Mouse (Mus musculus): Measurements from ENCODE around the gene Abca2. TPM values are rescaled to one million over a fixed set of nuclear protein-coding genes. Genes with fewer than 3 reads are reported as not detected.

Gene Abca2
- total RNA-seq (2023), result 10 to 100 TPM; 48.1 to 52.4 TPM

DNA sequence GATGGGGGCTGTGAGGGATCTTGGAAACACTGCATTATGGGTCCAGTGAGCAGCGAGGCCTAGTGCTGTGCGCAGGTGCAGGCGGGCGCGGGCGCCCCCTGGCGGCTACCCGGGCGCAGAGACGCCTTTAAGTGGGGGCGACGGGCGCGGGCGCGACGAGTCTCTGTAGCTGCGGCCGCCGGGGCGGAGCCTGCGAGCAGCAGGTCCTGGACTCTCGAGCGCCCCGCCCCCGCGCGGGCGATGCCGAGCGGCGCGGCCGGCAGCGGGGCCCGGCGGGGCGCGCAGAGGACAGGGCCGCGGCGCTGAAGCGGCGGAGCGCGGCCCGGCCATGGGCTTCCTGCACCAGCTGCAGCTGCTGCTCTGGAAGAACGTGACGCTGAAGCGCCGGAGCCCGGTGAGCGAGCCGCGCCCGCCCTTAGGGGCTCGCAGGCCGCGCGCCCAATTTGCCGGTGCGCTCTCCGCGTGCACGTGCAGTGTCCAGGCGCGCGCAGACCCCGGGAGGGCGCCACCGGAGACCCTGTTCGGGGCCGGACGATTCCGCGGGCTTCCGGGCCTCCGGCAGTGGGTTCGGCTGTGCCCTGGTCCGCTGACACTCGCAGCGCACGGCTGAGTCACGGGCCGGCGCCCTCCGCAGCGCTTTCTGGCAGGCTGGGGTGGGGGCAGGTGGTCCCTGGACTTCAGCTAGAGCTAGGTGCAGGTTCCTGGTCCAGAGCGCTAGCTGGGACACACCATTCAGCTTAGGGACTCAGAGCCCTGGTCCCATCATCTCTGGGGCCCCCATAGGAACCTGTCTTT is at the start of gene Abca2:
Abca2 (plus strand) TSS at position 262 of the 795 bp plus-strand sequence.

GRCm38 (mm10) chr2:25395721-25396596 is 32.5 kb upstream of the Abca2 start, which contains the start of gene Entpd2:
Gene Entpd2, plus strand, starts transcription at chr2:25395874.

GRCm38 (mm10) chr2:25399051-25399450 is 29.5 kb upstream of the Abca2 start, which contains the start of gene Npdc1:
Gene Npdc1, plus strand, starts transcription at chr2:25399351.

GRCm38 (mm10) chr2:25422587-25423410 is 5.7 kb upstream of the Abca2 start, which contains the start of gene Fut7:
Gene Fut7, plus strand, starts transcription at chr2:25423267.

GRCm38 (mm10) chr2:25456205-25456953 is 27.9 kb downstream of the Abca2 start, which contains the start of gene Clic3:
Gene Clic3, plus strand, starts transcription at chr2:25456838.

DNA sequence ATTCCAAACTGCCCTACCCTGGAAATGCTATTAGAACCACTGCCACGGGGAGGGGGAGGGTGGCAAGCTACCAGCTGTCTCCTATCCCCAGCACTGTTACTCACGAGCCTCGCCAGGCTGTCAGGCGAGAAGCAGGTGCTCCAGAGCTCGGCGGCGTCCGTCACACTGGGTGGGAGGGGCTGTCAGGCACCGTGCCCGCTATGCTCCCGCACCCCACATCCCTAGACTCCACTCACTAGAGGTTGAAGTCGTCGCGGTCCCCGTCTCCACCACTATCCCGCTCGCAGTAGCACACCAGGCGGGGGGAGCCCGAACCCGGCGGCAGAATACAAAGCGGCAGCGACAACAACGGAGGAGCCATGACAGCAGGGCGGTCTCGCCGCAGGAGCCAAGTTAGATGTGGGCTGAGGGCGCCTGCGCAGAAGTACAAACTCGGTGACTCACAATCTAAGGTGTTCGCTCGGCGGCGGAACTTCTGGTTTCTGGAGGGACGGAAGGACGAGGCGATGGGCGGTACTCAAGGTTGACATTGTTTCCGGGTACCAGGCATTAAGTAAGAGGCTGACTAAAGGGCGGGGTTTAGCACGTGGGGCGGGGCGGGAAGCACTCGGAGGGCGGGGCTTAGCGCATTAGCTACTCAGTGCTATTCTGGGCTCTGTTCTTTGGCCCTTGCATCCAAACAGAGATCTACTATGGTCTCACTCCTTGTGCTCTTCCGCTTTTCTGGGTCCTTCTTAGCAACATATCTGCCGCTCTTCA is 32.2 kb downstream of the Abca2 start, which contains the start of gene Paxx:
Paxx (minus strand) TSS at position 544 of the 759 bp plus-strand sequence.

GRCm38 (mm10) chr2:25469969-25470368 is 41.5 kb downstream of the Abca2 start, which contains the start of gene Ptgds:
Gene Ptgds, minus strand, starts transcription at chr2:25470046.

GRCm38 (mm10) chr2:25493476-25493961 is 65.0 kb downstream of the Abca2 start, which contains the start of gene Lcn12:
Gene Lcn12, minus strand, starts transcription at chr2:25493911.

Other genes starting within 250 kb of the Abca2 start
- 1 to 10 TPM; 3.7 to 4.2 TPM for gene Nrarp, start 247.9 kb upstream of the Abca2 start, total RNA-seq (2023)
- gene Tor4a, start 231.8 kb upstream of the Abca2 start, total RNA-seq (2023), result 10 to 100 TPM; 36.4 to 59.0 TPM
- 10 to 100 TPM; 96.3 to 98.1 TPM for gene Nelfb, start 217.2 kb upstream of the Abca2 start, total RNA-seq (2023)
- not detected for gene Stpg3, start 214.1 kb upstream of the Abca2 start, total RNA-seq (2023)
- under 1 TPM in 1 of 2 experiments, not detected in 1; 0.50 TPM for gene Fam166a, start 210.0 kb upstream of the Abca2 start, total RNA-seq (2023)
- 100 to 1,000 TPM; 117 to 128 TPM for gene Tubb4b, start 204.0 kb upstream of the Abca2 start, total RNA-seq (2023)
- gene Slc34a3, start 194.3 kb upstream of the Abca2 start, total RNA-seq (2023), result not detected
- gene Rnf224, start 191.9 kb upstream of the Abca2 start, total RNA-seq (2023), result not detected
- not detected for gene Rnf208, start 186.4 kb upstream of the Abca2 start, total RNA-seq (2023)
- gene Cysrt1, start 186.3 kb upstream of the Abca2 start, total RNA-seq (2023), result not detected
- 10 to 100 TPM; 10.7 to 11.9 TPM for gene AL732309.1, start 181.8 kb upstream of the Abca2 start, total RNA-seq (2023)
- 10 to 100 TPM; 20.1 to 25.4 TPM for gene Tmem203, start 173.3 kb upstream of the Abca2 start, total RNA-seq (2023)
- gene Tprn, start 166.1 kb upstream of the Abca2 start, total RNA-seq (2023), result 10 to 100 TPM; 15.5 to 20.0 TPM
- gene Ssna1, start 156.3 kb upstream of the Abca2 start, total RNA-seq (2023), result 10 to 100 TPM; 43.7 to 44.2 TPM
- gene Anapc2, start 156.2 kb upstream of the Abca2 start, total RNA-seq (2023), result 100 to 1,000 TPM; 114 to 127 TPM
- gene Tmem210, start 140.6 kb upstream of the Abca2 start, total RNA-seq (2023), result not detected
- gene Lrrc26, start 138.8 kb upstream of the Abca2 start, total RNA-seq (2023), result not detected
- not detected for gene Grin1, start 109.5 kb upstream of the Abca2 start, total RNA-seq (2023)
- 10 to 100 TPM; 49.9 to 52.4 TPM for gene Man1b1, start 96.4 kb upstream of the Abca2 start, total RNA-seq (2023)
- 10 to 100 TPM; 36.0 to 36.9 TPM for gene Dpp7, start 72.3 kb upstream of the Abca2 start, total RNA-seq (2023)
- 10 to 100 TPM; 25.0 to 27.0 TPM for gene Uap1l1, start 63.0 kb upstream of the Abca2 start, total RNA-seq (2023)
- gene Sapcd2, start 56.4 kb upstream of the Abca2 start, total RNA-seq (2023), result 1 to 10 TPM in 1 of 2 experiments, under 1 TPM in 1; 0.44 to 1.0 TPM
- not detected for gene Entpd2, start 32.8 kb upstream of the Abca2 start, total RNA-seq (2023)
- not detected for gene Npdc1, start 29.4 kb upstream of the Abca2 start, total RNA-seq (2023)
- gene Fut7, start 5.4 kb upstream of the Abca2 start, total RNA-seq (2023), result not detected
- gene Clic3, start 28.1 kb downstream of the Abca2 start, total RNA-seq (2023), result not detected
- gene Paxx, start 32.4 kb downstream of the Abca2 start, total RNA-seq (2023), result 10 to 100 TPM; 90.9 to 100.0 TPM
- gene Ptgds, start 41.3 kb downstream of the Abca2 start, total RNA-seq (2023), result not detected
- gene Lcn12, start 65.2 kb downstream of the Abca2 start, total RNA-seq (2023), result not detected
- 10 to 100 TPM; 72.0 to 74.1 TPM for gene Fbxw5, start 72.0 kb downstream of the Abca2 start, total RNA-seq (2023)
- under 1 TPM in 1 of 2 experiments, not detected in 1; 0.93 TPM for gene C8g, start 73.0 kb downstream of the Abca2 start, total RNA-seq (2023)
- gene Traf2, start 118.2 kb downstream of the Abca2 start, total RNA-seq (2023), result 10 to 100 TPM; 59.2 to 66.5 TPM
- 100 to 1,000 TPM; 109 to 136 TPM for gene Edf1, start 129.1 kb downstream of the Abca2 start, total RNA-seq (2023)
- gene Mamdc4, start 146.1 kb downstream of the Abca2 start, total RNA-seq (2023), result 1 to 10 TPM; 1.2 to 3.0 TPM
- 10 to 100 TPM; 18.3 to 19.3 TPM for gene Phpt1, start 146.5 kb downstream of the Abca2 start, total RNA-seq (2023)
- under 1 TPM in 1 of 2 experiments, not detected in 1; 0.15 TPM for gene Ajm1, start 153.1 kb downstream of the Abca2 start, total RNA-seq (2023)
- 100 to 1,000 TPM; 100 to 112 TPM for gene Rabl6, start 179.8 kb downstream of the Abca2 start, total RNA-seq (2023)
- gene Ccdc183, start 189.0 kb downstream of the Abca2 start, total RNA-seq (2023), result not detected
- 1 to 10 TPM in 1 of 2 experiments, not detected in 1; 1.5 TPM for gene Tmem141, start 193.3 kb downstream of the Abca2 start, total RNA-seq (2023)
- gene Fcna, start 199.3 kb downstream of the Abca2 start, total RNA-seq (2023), result 1 to 10 TPM in 1 of 2 experiments, under 1 TPM in 1; 0.68 to 5.9 TPM
- gene Lcn8, start 224.4 kb downstream of the Abca2 start, total RNA-seq (2023), result not detected
- gene Lcn5, start 229.2 kb downstream of the Abca2 start, total RNA-seq (2023), result not detected
- gene Lcn6, start 248.1 kb downstream of the Abca2 start, total RNA-seq (2023), result not detected